Mouse (Mus musculus) CD4-positive, CD25-positive, alpha-beta regulatory T cell (primary cell): ENCODE results near the gene Map2k5. TPM values are rescaled to one million over a fixed set of nuclear protein-coding genes. Genes with fewer than 3 reads are reported as not detected.

ENCODE experiments used
- polyA plus RNA-seq: library from polyadenylated mRNA; unstranded; fragments of 100-300 nt; shearing (Covaris generic); gene quantifications from one replicate; pipeline ENCODE4 v1.2.1, GENCODE M21; 2017

Gene Map2k5
- polyA plus RNA-seq = 40.4 TPM

GRCm38 (mm10) chr9:63377270-63378142, at the start of gene Map2k5:
TSS of gene Map2k5 (minus strand) at chr9:63377902.

DNA sequence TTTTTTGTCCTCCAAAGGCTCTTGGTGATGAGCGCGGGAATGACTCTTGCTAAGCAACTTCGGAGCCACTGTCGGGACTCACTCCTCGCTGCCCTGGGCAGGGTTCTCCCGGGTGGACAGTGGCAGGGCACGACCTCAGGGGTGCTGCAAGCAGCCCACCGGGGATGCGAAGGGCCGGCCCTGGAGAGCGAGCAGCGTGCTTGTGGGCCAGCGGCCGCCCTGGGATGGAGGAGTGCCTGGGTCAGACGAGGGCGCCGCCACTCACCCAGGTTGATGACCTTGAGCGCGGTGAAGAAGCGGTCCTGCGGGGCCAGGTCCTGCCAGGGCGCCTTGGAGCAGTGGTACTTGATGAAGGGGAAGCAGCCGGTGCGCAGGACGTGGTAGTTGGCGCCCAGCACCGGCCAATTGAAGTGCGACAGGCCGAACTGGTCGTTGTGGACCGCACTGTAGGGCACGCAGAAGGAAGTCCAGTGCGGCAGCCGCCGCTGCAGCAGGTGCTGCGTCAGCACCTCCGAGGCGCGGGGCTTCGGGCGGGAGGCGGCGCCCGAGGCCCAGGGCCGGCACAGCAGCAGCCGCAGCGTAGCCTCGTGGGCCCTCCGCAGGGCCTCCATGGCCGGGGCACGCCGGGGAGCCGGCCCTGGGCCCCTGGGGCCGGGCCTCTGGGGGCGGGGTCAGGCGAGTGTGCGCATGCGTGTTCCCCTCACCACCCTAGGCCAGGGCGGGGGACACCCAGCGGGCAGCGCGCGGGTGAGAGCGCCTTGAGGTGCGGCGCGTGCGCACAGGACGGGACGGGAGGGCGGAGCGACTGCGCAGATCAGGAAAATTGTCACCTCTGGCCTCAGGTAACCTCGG, 21.1 kb upstream of the Map2k5 start, which contains the start of gene 2300009A05Rik:
2300009A05Rik (minus strand) TSS at position 636 of the 852 bp plus-strand sequence.

GRCm38 (mm10) chr9:63148410-63149371, 229.0 kb downstream of the Map2k5 start, which contains the start of gene Skor1:
TSS of gene Skor1 (minus strand) at chr9:63148961.

Other genes starting within 250 kb of the Map2k5 start
- not detected for gene Skor1, start 228.9 kb downstream of the Map2k5 start, polyA plus RNA-seq
- 60.6 TPM for gene 2300009A05Rik, start 21.3 kb upstream of the Map2k5 start, polyA plus RNA-seq
- 0.19 TPM for gene Iqch, start 224.6 kb upstream of the Map2k5 start, polyA plus RNA-seq
- 45.9 TPM for gene Aagab, start 224.8 kb upstream of the Map2k5 start, polyA plus RNA-seq